Mouse (Mus musculus): ENCODE data around the gene Rps3a1.

Rps3a1 gene

DNA sequence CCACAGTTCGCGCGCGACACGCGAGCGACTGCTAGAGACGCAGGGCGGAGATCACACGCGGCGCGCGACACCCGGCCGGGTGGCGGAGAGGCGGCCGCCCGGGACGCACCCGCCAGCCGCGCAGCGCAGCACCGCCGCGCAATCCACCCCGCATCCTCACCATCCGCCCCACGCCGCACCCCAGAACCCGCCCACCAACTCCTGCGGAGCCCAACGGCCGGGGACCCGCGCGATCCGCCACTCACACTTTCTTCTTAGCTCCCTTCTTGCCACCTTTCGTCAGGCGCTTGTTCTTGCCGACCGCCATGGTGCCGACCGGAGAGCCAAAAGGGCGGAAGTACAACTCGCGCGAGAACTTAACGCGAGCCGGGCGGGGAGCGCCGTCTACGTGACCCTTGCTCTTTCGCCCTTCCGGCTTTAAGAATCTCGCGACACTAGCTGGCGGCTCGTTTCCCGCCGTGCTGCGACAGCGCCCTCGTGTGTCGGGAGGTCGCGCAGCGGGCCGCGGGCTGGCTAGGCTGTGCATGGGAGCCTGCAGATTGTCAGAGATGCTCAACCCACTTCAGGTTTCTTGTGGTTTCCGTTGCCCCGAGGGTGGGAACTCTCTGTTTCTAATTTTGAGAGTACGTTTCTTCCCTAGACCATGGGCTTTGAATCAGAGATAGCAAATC is at the start of gene Rps3a1:
Gene Rps3a1, minus strand, starts transcription at position 440 of the 671 bp plus-strand sequence.
- DNase-seq = peak; percentile 96

DNA sequence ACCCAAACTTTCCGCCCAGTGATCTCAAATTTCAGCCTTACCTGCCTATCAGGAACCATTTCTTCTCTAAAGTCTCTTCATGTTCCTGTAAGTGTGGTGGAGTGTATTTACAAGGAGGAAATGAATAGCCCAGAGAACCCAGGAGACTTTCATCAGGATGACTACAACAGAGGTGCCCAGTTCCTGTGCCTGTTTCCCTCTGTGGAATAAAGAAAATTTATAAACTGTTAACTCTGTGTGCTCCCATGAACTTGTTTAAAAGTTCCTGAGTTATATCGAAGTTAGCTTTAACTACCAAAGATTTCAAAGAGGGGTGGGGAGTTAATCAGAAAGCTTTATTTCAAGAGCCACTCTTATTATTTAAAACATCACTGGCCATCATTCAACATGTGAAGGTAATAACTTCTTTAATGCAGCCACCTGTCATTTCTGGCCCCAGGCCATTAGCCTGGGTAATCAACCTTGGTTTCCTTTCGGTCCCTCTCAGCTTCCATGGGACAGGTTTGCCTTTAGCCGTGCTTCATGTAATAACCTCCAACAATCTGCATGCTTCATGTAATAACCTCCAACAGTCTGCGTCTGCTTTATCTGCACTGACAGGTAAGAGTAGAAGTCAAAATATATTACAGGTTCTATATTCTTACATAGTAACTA is 45.4 kb upstream of the Rps3a1 start:
- DNase-seq = no peak

DNA sequence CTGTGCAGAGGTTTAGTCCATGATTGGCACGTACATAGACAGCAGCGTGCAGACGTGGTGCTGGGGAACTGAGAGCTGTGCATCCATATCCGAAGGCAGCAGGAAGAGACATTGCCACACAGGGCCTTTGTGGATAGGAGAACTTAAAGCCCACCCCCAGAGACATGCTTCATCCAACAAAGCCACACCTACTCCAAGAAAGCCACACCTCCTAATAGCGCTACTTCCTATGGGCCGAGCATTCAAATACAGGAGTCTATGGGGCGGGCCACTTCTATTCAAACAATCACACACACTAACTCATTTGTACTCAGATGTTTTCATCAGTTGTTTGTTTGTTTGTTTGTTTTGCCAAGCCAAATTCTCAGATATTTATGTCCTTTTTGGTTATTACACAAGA is 42.0 kb upstream of the Rps3a1 start:
- no peak for DNase-seq

DNA sequence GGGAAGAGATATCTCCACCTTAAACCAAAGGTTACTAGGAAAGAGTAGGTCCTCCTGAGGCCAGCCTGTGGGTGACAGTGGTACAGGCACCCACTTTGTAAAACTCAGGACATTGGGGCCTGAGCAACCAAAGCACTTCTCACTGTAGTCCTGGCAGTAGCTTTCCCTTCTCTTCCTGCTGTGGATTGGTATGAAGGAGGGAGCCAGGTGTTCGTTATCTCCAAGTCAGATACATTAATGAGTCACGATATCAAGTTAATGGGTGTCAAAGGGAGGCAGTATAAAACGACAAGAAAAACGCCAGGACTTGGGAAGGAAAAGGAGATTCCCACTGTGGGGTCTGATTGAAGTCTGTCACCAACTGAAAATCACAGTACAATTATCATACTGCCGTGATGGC is 38.6 kb upstream of the Rps3a1 start:
- no peak for DNase-seq

DNA sequence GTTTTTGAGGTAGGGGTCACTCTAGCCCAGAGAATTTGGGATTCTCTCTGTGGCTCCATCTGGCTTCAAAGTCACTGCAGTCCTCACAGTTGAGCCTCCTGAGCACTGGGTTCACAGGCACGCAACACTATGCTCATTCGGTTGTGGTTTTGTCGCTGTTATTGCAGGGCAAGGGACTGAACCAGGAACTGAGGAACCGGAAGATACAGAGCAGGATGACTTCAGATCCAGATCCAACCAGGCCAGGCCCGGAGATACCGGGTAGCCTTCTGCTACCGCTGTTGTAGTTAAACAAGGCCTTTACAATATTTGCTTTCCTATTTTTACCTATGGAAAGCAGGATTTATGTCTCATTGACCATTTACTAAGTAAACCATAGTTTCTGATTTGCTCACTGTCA is 37.2 kb upstream of the Rps3a1 start:
- no peak for DNase-seq

DNA sequence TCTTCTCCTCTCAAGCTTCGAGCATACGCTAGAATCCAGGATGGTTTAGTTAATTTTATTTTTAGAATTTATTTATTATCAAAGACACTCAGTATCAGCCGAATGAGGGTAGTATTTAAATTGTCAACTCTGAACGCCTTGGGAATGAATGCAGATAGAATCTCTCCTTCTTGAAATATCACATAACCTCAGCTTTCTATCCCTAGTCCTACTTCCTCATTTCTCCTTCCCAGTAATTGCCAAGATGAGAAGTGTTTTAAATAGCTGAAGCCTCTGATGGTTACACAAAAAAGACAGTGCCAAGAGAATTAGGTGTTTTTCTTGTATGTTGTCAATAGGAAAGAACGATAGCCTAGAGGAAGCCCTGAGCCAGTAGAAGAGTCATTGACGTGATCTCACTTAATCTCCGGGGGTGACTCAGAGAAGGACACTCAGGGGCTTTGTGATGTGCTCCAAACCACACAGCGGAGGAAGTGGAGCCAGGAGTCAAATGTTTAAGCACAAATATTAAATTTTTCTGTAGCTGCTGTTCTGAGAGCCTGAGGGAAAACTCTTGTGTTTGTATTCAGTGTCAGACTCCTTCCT is 26.4 kb upstream of the Rps3a1 start:
- DNase-seq = no peak

DNA sequence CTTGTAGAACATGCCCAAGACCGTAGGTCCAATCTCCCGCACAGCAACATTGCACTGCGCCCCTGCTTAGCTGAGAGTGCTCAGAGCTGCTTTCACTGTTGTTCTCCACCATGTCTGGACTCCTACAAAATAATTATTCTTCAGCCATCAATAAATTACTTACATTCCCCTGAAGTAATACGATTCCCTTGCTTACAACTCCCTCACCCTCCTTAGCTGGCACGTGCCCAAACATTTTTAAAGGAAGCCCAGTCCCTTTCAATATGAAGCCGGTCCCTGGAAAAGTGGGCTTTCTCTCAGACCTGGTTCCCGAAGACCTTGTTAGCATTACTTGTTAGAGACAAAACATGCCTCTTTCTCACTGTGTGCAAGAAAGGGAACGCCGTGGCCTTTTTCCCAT is 7.0 kb upstream of the Rps3a1 start:
- DNase-seq = no peak

DNA sequence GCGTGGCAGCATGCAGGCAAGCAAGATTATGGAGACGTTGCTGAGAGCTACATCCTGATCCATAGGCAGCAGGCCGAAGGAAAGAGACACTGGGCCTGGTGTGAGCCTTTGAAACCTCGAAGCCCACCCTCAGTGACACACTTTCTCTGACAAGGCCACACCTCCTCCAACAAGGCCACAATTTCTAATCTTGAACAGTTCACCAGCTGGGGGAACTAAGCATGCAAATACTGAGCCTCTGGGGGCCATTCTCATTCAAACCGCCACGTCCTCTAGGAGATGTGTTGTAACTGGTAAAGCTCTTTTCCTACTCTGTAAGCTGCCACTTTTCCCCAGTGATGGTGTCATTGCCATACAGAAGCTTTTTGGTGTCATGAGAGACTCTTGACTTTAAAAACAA is 6.6 kb upstream of the Rps3a1 start:
- DNase-seq = no peak

DNA sequence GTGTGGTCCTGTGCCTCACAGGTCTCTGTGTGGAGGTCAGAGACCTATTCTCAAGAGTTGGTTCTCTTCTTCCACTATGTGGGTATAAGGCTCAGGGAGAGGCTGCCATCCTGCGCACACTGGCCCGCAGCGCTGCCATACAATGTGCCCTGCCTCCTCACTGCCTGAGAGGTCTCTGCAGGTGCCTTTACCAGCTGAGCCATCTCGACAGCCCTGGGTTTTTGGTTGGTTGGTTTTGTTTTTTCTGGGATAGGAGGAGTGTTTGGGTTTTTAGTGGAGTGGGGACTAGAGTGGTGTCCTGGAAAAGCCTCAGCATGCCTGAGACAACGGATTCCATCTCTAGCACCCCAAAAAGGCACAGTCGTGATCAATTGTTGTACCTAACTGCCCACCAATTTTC is 841 bp upstream of the Rps3a1 start:
- no peak for DNase-seq

DNA sequence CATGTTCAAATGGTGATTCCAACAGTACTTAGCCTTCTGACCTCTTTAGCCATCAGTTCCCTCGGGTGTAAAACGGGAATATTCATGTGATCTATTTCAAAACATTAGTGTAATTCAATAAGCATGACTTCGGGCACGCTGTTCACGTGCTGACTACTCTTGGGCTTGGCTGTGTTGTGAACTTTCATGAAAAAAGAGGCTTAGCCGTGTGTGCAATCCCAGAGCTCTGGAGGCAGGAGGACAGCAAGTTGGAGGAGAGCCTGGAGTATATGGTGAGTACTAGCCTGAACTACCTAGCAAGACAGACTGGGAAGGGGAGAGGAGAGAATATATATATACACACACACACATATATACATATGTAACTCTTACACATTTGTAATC is 424 bp upstream of the Rps3a1 start:
- DNase-seq = no peak

DNA sequence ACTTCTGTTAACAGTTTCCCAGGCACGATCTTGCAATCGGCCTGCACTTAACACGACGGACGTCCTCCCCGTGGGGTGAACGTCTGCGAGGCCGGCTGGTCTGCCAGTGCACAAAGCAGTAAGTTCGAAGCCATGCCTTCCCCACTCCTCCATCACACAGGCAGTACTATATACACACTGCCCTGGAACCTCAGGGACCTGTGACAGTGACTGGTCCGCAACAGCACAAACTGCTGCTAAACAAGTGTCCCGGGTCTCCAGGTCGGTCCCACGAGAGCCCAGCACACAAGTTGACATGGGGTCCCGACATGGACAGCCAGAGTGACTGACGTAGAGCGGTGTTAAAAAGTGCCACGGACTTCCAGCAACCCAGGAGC is 628 bp downstream of the Rps3a1 start:
- peak; percentile 18 for DNase-seq

DNA sequence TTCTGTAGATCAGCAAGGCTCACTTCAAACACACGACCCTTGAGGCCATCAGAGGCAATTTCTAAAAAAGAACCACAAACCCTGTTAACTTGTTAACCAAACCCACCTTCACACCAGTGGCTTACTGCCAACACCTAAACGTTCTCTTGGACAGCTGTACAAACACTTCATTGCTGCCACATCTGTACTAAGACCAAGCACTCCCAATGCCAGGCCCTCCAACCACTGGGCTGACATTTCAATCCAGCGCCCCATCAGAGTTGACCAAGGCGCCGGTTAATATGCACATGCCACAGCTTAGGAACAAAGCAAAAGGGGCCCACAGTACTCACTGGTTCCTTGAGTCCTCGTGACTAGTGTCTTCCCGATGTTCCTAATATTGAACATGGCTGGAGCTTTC is 1.1 kb downstream of the Rps3a1 start:
- peak; percentile 15 for DNase-seq

DNA sequence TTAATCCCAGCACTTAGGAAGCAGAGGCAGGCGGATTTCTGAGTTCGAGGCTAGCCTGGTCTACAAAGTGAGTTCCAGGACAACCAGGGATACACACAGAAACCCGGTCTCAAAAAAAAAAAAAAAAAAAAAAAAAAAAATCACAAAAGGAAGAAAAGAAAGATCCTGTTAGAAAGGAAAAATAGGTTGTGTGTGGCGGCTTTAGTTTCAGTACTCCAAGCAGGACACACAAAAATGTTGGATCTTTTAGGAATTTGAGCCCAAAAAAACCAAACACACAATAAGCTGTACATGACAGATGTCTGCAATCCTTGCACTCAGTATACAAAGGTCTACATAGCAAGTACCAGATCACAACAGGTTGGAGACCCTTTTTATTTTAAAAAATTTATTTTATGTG is 2.8 kb downstream of the Rps3a1 start:
- no peak for DNase-seq

DNA sequence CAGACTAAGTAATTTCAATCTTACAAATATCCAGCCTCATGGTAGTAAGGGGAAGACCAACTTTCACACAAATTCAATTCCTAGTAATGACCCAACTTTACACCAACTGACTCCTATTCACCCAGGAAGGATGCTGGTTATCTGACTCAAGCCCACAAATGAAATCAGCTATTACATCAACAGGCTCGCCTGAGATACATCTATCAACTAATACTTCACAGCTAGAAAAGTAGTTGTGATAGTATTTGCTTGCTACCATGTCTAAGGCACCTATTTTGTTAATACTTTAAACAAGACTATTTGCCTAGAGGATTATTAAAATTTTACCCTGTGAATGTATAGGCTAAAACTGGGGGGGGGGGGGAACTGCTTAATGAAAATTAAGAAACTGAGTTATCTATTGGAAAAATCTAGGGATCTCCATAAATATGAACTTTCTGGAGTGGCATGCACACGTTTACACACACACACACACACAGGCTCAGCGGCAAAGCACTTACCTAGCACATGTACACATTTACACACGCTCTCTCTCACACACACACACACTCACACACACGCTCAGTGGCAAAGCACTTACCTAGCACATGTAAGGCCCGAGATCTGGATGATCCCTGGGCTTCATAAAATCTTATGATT is 5.4 kb downstream of the Rps3a1 start:
- no peak for DNase-seq

DNA sequence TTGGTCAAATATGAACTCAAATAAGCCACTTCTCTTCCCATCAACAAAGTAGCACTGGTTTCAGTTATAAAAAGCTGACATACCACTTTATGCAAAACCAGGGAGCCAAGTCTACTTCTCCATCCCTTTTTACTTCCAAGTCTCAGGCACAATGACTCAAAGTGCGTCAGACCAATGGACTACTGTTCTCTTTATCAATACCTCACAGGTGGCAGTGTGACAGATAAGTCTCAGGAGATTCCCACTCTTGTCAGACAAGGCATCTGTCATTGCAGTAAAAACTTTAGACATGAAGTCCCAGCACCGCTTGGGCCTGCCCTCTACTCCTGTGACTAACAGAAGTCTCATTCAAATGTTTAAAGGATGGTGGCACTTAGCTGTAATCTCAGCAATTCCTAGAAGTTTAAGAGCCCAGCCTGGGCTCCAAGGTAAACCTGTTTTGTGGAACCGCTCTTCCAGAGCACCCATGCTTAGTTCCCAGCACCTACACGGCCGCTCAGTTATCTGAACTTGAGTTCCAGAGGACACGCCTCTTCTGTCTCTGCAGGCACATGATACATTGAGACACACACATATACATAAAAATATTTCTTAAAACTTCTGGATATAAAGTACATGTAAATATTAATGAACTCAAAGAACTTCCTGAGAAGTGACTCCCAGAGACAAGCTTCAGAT is 6.5 kb downstream of the Rps3a1 start:
- peak; percentile 22 for DNase-seq

DNA sequence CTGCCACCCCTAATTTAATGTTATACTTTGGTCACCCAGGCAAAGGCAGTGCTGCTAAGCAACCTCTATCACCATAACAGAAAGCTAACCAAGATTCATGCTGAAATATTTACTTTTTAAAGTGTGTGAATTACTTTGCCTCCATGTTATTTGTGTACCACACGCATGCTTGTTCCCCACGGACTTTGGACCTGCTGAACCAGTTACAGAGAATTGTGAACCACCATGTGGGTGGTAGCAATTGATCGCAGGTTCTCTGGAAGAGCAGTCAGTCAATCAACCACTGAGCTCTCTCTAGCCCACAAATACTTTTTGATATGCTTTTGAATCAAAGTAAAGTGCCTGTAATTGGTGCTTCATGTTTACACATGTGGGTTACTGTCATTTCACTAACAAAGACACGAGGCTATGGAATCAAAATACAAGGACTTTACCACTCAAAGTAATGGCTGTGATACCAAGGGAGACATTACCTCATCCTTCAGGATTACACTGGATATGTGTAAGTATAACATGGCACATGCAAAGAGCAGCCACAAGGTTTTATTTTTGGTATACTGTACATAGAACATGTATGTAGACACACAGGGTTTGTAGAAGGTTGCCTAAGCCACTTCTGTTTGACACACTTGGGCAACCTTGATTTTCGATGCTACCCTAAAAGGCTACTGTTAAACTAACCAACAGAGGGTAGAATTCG is 7.4 kb downstream of the Rps3a1 start:
- no peak for DNase-seq

DNA sequence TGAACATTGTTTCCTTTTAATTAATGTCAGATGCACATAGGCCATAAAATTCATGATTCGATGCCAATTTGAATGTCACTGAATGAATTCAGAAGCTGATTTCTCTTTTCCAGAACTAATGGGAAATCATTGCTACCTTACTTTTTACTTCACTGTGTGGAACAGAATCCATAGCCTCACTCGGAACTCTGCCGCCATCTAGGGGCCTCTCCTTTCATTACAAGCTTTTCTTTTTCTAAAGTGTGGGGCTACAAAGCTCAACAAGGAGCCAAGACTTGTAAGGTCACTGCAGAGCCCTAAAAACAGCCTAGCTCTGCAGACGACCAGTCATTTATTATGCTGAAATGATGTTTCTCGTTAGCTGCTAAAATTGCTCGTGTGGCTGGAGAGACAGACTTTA is 12.7 kb downstream of the Rps3a1 start:
- peak; percentile 55 for DNase-seq

DNA sequence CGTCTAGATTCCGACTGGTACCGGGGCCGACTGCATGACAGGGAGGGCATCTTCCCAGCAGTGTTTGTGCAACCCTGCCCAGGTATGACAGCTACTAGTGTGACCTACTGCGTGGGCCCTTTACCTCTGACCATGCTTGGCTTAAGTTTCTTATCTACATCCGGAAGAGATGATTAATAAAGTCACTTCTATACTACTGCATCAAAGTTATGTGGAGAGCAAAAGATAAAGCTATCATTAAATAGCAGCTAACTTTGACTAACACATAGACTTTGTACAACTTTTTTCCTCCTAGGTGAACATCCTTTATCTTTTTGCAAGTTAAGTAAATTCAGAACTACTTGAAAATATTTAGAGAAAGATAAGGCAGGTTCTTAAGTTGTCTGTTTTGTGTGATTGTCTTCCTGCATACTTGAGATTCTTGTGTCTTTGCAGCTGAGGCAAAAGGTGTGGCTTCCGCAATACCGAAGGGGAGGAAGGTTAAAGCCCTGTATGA is 19.2 kb downstream of the Rps3a1 start:
- no peak for DNase-seq

DNA sequence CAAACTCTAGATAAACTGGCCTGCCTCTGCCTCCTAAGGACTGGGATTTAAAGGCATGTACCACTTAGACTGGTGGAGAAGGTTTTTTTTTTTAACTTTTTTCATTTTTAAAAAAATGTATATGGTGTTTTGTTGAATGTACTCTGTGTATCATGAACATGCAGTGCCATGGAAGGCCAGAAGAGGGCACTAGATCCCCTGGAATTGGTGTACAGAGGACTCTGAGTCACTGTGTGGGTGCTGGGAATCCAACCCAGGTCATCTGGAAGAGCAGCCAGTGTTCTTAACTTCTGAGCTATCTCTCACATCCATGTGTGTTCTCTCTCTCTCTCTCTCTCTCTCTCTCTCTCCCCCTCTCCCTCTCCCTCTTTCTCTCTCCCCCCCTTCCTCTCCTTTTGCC is 20.3 kb downstream of the Rps3a1 start:
- DNase-seq = no peak

DNA sequence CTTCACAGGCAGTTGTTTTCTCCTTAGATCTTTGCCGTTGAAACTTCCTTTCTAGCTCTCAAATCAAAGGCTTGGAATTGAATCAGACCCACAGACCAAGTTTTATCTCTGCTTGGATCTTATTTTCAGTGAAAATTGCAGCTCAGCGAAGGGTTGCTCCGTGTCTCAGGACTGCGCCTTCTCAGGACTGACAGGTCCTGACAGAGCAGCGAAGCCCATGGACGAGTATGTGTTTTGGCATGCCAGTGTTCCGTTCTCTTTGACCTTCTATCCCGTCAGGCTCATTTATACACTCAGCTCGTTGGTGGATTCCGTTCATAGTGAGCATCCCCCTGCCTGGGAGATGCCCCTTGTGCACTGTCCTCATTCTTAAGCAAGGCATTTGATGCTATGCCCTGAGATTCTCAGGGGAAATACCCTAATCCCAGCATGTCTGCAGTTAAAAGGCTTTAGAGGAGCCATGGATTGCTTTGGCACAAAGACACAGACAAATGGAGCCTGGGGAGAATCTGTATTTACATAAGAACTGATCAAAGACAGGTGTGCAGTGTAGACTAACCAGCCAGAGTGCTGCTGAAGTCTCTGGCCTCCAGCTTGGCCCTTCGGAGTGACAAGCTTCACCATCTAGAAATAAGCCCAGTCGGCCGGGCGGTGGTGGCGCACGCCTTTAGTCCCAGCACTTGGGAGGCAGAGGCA is 23.1 kb downstream of the Rps3a1 start:
- DNase-seq = no peak

DNA sequence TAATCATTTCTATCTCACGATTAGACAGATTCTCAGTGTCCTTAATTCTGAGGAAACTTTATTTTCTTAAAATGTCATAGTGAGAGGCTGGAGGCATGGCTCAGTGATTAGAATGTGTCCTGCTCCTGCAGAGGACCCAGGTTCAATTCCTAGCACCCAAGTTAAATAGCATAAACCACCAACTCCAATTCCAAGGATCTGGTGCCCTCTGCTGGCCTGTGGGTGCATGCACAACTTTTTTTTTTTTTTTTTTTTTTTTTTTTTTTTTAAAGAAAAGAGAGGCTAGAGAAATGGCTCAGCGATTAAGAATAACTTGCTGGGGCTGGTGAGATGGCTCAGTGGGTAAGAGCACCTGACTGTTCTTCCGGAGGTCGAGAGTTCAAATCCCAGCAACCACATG is 25.6 kb downstream of the Rps3a1 start:
- DNase-seq = no peak

All from liver (tissue).